Mouse (Mus musculus): ENCODE data around the gene Polr1c.

Polr1c gene

DNA sequence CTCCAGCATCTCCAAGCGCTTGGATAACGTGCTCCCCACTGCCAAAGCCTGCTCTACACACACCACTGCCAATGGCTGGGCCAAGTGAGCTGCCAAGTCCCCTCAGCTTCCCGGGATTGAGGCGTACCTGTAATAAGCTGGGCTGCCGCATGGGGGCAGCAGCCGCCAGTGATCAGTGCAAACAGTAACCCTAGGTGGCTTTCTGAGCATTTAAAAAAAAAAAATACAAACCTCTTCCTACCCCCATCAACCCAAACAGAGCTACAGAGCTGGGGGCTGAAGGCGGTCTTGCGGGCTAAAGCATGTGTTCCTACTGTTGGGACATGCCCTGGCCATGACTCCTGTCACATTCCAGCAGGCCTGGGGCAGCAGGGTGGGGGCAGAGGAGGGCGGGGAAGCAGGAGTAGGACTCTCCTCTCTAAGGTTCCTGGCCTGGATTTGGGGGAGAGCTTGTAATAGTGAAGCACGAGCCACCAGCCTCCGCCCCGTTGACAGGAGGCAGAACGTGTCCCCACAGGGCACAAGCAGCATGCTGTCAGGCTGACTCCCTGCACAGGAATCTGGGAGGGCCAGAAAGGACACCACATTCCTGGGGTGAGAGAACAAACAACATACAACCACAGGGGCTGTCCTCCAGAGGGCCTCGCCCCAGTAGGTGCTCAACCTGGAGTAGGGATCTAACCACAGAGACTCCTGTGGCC is 18.2 kb upstream of the Polr1c start:
- peak; percentile 80 for DNase-seq (ENCODE audit: low read depth)

- no peak for DNase-seq (ENCODE audit: low read depth)
These were observed 17.6 kb upstream of the Polr1c start for GRCm38 (mm10) chr17:46265502-46265901.

- DNase-seq (ENCODE audit: low read depth), result no peak
These were observed 14.4 kb upstream of the Polr1c start for GRCm38 (mm10) chr17:46262201-46262694.

DNA sequence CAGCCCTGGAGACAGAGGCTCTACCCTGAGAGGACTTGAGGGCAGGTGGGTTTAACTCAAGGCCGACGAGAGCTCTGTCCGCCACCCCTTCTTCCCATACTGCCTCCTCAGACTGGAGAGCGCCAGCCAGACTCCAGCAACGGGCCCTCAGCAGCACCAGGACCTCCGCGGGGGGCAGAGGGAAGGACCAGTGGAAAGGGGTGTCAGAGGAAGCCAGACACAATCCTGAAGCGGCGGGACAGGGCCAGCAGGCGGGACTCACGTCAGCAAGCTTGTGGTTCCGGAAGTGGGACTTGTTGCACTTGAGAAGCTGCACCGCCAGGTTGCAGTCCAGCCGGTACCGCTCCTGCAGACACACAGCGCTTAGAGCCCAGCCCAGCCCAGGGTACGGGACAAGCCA is 11.8 kb upstream of the Polr1c start:
- no peak for DNase-seq (ENCODE audit: low read depth)

- no peak for DNase-seq (ENCODE audit: low read depth)
These were observed 10.6 kb upstream of the Polr1c start for GRCm38 (mm10) chr17:46258279-46259053.

GRCm38 (mm10) chr17:46255147-46255546 is 7.3 kb upstream of the Polr1c start:
- peak; percentile 24 for DNase-seq (ENCODE audit: low read depth)

DNA sequence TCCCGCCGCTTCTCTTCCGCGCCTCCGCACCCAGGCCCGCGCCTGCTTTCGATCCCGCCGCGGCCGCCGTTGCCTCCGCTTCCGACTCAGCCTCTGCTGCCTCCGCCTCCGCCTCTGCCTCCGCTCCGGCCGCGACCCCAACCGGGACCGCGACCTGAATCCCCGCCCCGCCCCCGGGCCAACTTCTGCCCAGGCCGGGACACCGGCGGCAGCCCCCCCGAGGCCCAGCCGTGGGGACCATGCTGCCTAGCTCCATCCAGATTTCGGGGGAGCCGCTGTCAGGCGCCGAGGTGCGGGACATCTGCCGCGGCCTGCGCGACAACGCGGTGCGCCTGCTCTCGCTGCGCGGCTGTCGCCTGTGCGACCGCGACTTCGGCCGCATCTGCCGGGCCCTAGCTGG is 6.3 kb upstream of the Polr1c start:
- DNase-seq (ENCODE audit: low read depth), result no peak

GRCm38 (mm10) chr17:46253452-46254084 is 5.7 kb upstream of the Polr1c start, which contains the start of gene Lrrc73:
Gene Lrrc73, plus strand, starts transcription at chr17:46253531.
- DNase-seq (ENCODE audit: low read depth), result peak; percentile 93

GRCm38 (mm10) chr17:46252571-46253451 is 5.0 kb upstream of the Polr1c start:
- peak; percentile 82 for DNase-seq (ENCODE audit: low read depth)

- DNase-seq (ENCODE audit: low read depth), result peak; percentile 49
These were observed 3.3 kb upstream of the Polr1c start for GRCm38 (mm10) chr17:46251174-46251573.

DNA sequence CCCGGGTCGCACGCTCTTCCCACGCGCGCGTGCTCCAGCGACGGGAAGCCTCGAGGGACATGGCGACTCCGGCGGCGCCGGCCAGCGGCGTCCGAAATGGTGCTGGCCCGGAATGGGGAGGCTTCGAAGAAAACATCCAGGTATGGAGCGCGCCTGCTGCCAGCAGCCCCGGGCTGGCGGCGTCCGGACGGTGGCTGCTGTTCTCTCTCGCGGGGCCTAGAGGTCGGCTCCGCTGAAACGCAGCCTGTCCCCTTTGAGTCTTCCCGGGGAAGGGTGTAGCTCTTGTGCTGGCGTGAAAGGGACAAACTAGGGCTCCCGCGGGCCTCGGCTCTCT is 302 bp upstream of the Polr1c start:
- DNase-seq (ENCODE audit: low read depth), result no peak

- DNase-seq (ENCODE audit: low read depth), result no peak
These were observed 3.3 kb downstream of the Polr1c start for GRCm38 (mm10) chr17:46244579-46244978.

GRCm38 (mm10) chr17:46243624-46244023 is 4.2 kb downstream of the Polr1c start:
- no peak for DNase-seq (ENCODE audit: low read depth)

GRCm38 (mm10) chr17:46242993-46243392 is 4.9 kb downstream of the Polr1c start:
- DNase-seq (ENCODE audit: low read depth), result no peak

GRCm38 (mm10) chr17:46242274-46242673 is 5.6 kb downstream of the Polr1c start:
- DNase-seq (ENCODE audit: low read depth), result no peak

DNA sequence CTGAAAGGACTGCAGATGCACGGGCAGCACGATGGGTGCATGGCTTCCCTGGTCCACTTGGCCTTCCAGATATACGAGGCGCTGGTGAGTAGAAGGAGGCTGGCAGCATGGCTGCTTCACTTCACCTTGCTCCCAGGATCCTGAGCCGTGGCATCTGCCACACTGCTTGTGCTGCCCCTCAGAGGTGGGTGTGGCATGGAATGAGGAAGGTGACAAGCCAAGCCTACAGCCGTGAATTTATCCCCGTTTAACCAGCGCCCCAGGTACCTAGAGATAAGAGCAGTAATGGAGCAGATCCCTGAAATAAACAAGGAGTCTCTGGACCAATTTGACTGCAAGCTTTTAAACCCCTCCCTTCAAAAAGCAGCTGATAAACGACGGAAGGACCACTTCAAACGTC is 6.4 kb downstream of the Polr1c start:
- DNase-seq (ENCODE audit: low read depth), result no peak

GRCm38 (mm10) chr17:46239516-46240114 is 8.2 kb downstream of the Polr1c start:
- no peak for DNase-seq (ENCODE audit: low read depth)

DNA sequence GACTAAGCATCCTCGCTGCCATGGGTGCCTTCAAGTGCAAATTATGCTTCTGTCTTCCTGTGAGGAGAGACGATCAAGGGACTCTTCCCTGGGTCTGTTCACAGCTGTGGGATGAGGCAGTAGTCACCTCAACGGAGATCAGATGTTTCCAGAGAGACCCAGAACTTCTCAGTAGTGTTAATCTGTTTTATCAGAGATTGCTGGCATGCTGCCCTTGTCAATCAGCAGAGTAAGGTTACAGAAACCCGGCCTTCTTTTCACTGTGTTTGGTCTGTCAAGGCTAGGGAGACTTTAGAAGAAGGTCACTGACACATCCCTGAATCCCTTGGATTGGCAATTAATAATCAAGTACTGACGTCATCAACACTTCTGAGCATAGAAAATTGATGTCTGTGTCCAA is 10.4 kb downstream of the Polr1c start:
- DNase-seq (ENCODE audit: low read depth), result no peak

GRCm38 (mm10) chr17:46237079-46237478 is 10.8 kb downstream of the Polr1c start:
- no peak for DNase-seq (ENCODE audit: low read depth)

GRCm38 (mm10) chr17:46236067-46236466 is 11.8 kb downstream of the Polr1c start:
- DNase-seq (ENCODE audit: low read depth), result no peak

GRCm38 (mm10) chr17:46227576-46227975 is 20.3 kb downstream of the Polr1c start:
- no peak for DNase-seq (ENCODE audit: low read depth)

GRCm38 (mm10) chr17:46221601-46222000 is 26.3 kb downstream of the Polr1c start:
- DNase-seq (ENCODE audit: low read depth), result no peak

Measured in induced T-regulatory cell, adult 2 months (primary cell).